Mouse (Mus musculus) heart, adult 2 months (tissue): ENCODE measurements around the gene Asb8.

ENCODE experiments used
- CTCF ChIP-seq: fragments of 200-600 bp; IDR thresholded peaks from 2 replicates; pipeline ENCODE4 v1.8.1; 2022; ENCODE audit warnings: antibody characterized with exemption, mild to moderate bottlenecking, moderate library complexity
- EP300 ChIP-seq: fragments of 200-500 bp; IDR thresholded peaks from 2 replicates; pipeline ENCODE4 v1.6.1; 2011; ENCODE audit warnings: low read depth, low read length, control low read depth; ENCODE audit not compliant: insufficient read depth

- no peak for TF ChIP-seq CTCF
- TF ChIP-seq EP300, result no peak
Measured at GRCm38 (mm10) chr15:98154631-98155030, 10.8 kb downstream of the Asb8 start.
